Mouse (Mus musculus) heart, postnatal 0 days (tissue): ENCODE results near the gene Tnp2. TPM values are rescaled to one million over a fixed set of nuclear protein-coding genes. Genes with fewer than 3 reads are reported as not detected.

ENCODE experiments used
- ATAC-seq: fragments of 200-750 bp; cut with Nextera tagmentation; 2 replicates; pipeline ENCODE4 v1.8.0; 2017; ENCODE audit warnings: low read depth, moderate number of reproducible peaks, moderate library complexity; ENCODE audit not compliant: insufficient read depth
- DNase-seq: peaks from one replicate; pipeline ENCODE4 v3.0.0-alpha.2; 2016; ENCODE audit warnings: low spot score
- H3K27ac ChIP-seq: fragments of 300-500 bp; sonication (generic); 2 replicates; pipeline ENCODE4 v1.5.1; 2014; ENCODE audit warnings: low read depth, mild to moderate bottlenecking
- H3K27me3 ChIP-seq: fragments of 300-500 bp; sonication (generic); 2 replicates; pipeline ENCODE4 v1.6.1; 2014; ENCODE audit warnings: low read length, mixed read lengths; ENCODE audit not compliant: control insufficient read depth, insufficient read depth
- H3K36me3 ChIP-seq: fragments of 300-500 bp; sonication (generic); replicated peaks from 2 replicates; pipeline ENCODE4 v1.6.1; 2014; ENCODE audit warnings: low read length, mixed read lengths; ENCODE audit not compliant: control insufficient read depth, insufficient read depth
- H3K4me1 ChIP-seq: fragments of 300-500 bp; sonication (generic); 2 replicates; pipeline ENCODE4 v1.6.1; 2014; ENCODE audit warnings: antibody characterized with exemption; ENCODE audit not compliant: control insufficient read depth, insufficient read depth
- H3K4me2 ChIP-seq: fragments of 300-500 bp; sonication (generic); 2 replicates; pipeline ENCODE4 v1.6.1; 2014; ENCODE audit warnings: low read depth, mild to moderate bottlenecking, low read length, moderate library complexity
- H3K4me3 ChIP-seq: fragments of 300-500 bp; sonication (generic); 2 replicates; pipeline ENCODE4 v1.5.1; 2014; ENCODE audit warnings: low read depth, low read length
- H3K9ac ChIP-seq: fragments of 300-500 bp; sonication (generic); replicated peaks from 2 replicates; pipeline ENCODE4 v1.6.1; 2014; ENCODE audit warnings: low read depth, low read length, mixed read lengths
- H3K9me3 ChIP-seq: fragments of 300-500 bp; sonication (generic); replicated peaks from 2 replicates; pipeline ENCODE4 v1.6.1; 2016; ENCODE audit warnings: low read length; ENCODE audit not compliant: control insufficient read depth
- CTCF ChIP-seq: IDR thresholded peaks from 2 replicates; pipeline ENCODE4 v1.5.1; 2016; ENCODE audit warnings: antibody characterized with exemption, control low read depth, low read depth
- EP300 ChIP-seq: IDR thresholded peaks from 2 replicates; pipeline ENCODE4 v1.6.1; 2016; ENCODE audit warnings: antibody characterized with exemption, low read depth
- WGBS: fragments of 180-500 bp; shearing (Covaris S2); extraction: QIAGEN DNeasy Blood & Tissue Kit; methylation state at CpG from one replicate; pipeline ENCODE4 v1.1.7; 2014; 5-methylcytosine and 5-hydroxymethylcytosine counted together
- polyA plus RNA-seq: library from polyadenylated mRNA; unstranded; fragments of >200 nt; fragmentation: Nextera tagmentation; extraction: Ambion mirVana; gene quantifications from 2 replicates; pipeline ENCODE4 v1.2.1, GENCODE M21; 2015
- total RNA-seq: library from RNA; depleted of rRNA; stranded (reverse); fragments of >200 nt; gene quantifications from 2 replicates; pipeline ENCODE4 v1.2.3, GENCODE M21; 2014; ENCODE audit warnings: low replicate concordance

Tnp2 gene
- total and polyA plus RNA-seq, 2 experiments from 2014 or later, result not detected

DNA sequence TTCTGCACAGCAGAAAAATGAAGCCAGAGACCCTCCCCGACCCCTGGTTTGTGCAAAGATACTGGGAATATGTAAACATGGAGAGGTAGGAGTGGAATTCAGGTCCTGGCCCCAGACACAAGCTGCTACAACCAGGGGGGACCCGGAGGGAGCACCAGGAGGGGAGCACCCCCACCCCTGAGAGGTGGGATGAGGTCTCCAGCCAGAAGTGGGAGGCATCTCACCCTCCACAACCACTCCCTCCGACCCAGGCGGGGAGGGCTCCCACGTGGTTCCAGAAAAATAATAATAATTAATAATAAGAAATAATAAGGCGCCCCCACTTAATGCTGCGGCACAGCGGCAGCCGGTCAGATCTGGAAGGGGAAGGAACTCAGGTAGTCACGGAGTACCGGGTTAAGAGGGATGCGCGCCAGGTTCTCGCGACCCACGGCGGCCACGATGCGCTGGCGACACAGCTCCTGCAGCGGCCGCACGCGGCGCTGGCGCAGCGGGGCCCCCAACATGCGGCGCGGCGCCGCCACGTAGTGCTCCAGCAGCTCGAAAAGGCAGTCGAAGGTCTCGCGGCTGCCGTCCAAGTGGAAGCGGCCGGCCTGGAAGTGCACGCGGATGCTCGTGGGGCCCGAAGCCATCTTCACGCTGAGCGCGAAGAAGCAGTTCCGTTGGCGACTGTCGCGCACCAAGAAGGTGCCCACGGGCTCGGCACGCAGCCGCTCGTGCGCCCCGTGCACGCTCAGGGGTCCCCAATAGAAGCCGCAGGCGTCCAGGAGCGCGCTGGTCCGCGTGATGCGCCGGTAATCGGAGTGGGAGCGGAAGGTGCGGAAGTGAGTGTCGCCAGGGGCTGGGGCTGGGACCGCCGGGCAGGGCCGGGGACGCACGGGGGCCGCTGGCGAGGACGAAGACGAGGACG lies 4.3 kb downstream of the Tnp2 start:
- 2% methylated on average over 81 of the region's 81 CpGs for WGBS

DNA sequence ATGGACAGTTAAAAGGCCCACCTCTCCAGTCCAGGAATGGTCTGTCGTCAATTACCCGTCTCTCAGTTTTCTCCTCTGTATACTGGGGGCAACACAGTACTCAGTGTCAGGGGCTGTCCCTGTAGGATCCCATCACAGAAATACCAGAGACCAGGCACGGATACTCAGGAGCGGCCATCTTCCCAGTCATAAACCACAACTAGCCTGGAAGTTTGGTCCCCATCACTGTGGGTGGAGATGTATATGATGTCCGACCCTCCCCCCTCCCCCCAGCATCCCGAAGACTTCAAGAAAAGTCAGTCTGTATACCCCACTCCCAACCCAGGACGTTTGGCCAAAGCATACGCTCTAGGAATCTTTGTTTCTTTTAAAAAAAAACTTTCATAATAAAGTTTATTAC lies 5.0 kb downstream of the Tnp2 start:
- Histone ChIP-seq H3K27ac (no peak overlapping the region), H3K9me3 (no peaks in the 10 kb centered on the region), H3K27me3 (no peaks in the 10 kb centered on the region), H3K4me2 (peak overlapping the region; percentile 93; the same call in 1 of the 2 replicates), H3K4me3 (peak overlapping the region; percentile 79; the same call in 1 of the 2 replicates), H3K9ac (no peak overlapping the region), H3K36me3 (no peaks in the 10 kb centered on the region), H3K4me1 (peaks cover 28% of the 10 kb centered on the region)
- no peak for TF ChIP-seq CTCF
- TF ChIP-seq EP300, result no peak
- 71% methylated on average over 8 of the region's 8 CpGs for WGBS
- ATAC-seq (no peak), DNase-seq (no peak)

More for the DNA sequence above, 4.3 kb downstream of the Tnp2 start:
- peak; percentile 37 for DNase-seq
- Histone ChIP-seq H3K36me3 (no peaks in the 10 kb centered on the region), H3K27ac (peak overlapping the region; percentile 94; the same call in 1 of the 2 replicates), H3K4me3 (peak overlapping the region; percentile 79), H3K4me1 (peaks cover 28% of the 10 kb centered on the region), H3K9ac (peak overlapping the region; percentile 27), H3K4me2 (peak overlapping the region; percentile 93), H3K27me3 (no peaks in the 10 kb centered on the region), H3K9me3 (no peaks in the 10 kb centered on the region)
- ATAC-seq, result no peak
- no peak for TF ChIP-seq CTCF
- TF ChIP-seq EP300, result no peak

DNA sequence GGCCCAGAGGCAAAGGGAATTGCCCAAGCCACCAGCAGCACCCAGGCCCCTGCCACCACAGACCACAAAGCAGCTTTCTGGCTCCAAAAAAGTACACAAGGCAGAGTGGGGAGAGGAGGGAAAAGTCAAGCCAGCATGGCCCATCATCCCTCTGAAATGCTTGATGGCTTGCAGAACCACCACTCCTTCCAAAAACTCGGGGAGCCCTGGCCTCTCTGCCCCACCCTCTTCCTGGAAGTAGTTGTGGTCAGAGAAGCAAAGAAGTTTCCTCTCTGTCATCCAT lies 5.4 kb downstream of the Tnp2 start:
- WGBS, result 27% methylated on average over 1 of the region's 1 CpGs
- H3K4me3 ChIP-seq, result peak overlapping the region; percentile 79; the same call in 1 of the 2 replicates
- no peaks in the 10 kb centered on the region for H3K27me3 ChIP-seq
- H3K36me3 ChIP-seq, result no peaks in the 10 kb centered on the region
- peak overlapping the region; percentile 93; the same call in 1 of the 2 replicates for H3K4me2 ChIP-seq
- H3K9ac ChIP-seq, result no peak overlapping the region
- no peak overlapping the region for H3K27ac ChIP-seq
- no peak for TF ChIP-seq EP300
- TF ChIP-seq CTCF, result no peak
- peaks cover 29% of the 10 kb centered on the region for H3K4me1 ChIP-seq
- no peaks in the 10 kb centered on the region for H3K9me3 ChIP-seq
- ATAC-seq (no peak), DNase-seq (no peak)

DNA sequence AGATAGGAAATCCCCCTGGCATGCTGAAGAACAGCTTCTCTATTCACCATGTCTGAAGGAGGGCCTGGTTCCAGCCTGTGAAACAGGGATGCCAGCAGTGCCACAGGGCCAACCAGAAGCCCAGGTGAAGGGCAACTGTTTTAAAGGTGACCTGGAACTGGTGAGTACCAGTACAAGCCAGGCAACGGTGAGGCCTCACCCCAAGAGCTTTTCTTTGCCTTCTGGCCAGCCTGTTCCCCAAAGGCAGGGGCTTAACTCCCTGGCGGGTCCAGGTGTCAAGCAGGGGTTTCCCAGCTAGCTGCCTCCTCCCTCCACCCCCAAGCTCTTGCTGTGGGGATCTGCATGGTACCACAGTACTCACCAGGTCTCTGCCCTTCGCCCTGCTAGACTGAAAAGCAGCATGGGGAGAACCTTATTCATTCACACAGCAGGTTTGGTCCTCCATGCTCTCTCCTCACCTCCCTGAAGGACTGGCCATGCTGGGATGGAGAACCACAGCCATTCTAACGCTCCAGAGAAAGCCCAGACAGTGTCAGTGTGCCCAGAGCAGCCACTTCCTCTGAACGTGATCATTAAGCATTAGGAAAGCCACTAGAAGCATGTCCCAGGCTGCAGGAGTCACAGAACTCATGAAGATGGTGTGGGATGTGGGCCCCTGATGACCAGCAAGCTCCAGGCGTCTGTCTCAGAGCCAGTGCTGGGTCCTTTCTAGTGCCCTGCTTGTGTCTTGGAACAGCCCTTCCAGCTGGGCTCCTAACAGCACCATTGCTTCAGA lies 5.9 kb downstream of the Tnp2 start:
- Histone ChIP-seq H3K36me3 (no peaks in the 10 kb centered on the region), H3K4me2 (peak overlapping the region; percentile 93; the same call in 1 of the 2 replicates), H3K9ac (no peak overlapping the region; the same call in 1 of the 2 replicates), H3K9me3 (no peaks in the 10 kb centered on the region), H3K4me3 (peak overlapping the region; percentile 79; the same call in 1 of the 2 replicates), H3K27ac (0 out of 2 replicates have a peak overlapping the region, but pooled peaks have one; percentile 16), H3K27me3 (no peaks in the 10 kb centered on the region), H3K4me1 (peaks cover 34% of the 10 kb centered on the region)
- 57% methylated on average over 6 of the region's 6 CpGs for WGBS
- DNase-seq, result no peak
- TF ChIP-seq EP300 (no peak), CTCF (no peak)
- ATAC-seq, result no peak

DNA sequence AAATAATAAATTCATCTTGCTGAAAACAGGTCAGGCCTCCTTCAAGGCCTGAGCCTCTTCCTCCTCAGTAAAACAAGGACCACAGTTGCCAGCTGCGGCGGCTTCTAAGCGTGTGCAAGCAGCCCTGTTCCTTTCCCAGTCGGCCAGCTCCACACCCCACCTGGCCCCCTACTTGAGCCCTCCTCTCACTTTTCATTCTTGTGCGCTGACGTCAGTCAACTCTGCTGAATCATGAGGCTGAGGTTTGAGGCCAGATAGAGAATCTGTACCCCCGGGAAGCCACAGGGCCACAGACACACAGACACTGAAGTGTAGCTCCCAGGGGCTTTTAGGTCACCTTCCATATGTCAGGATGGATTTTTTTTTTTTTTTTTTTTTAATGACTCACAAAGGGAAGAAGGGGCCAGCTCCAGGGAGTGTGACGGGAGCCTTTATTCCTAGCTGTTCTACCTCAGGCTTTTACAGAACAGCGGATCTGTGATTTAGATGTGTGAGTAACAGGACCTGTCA lies 6.5 kb downstream of the Tnp2 start:
- H3K9me3 ChIP-seq, result no peaks in the 10 kb centered on the region
- TF ChIP-seq EP300 (no peak), CTCF (no peak)
- no peak overlapping the region; the same call in 1 of the 2 replicates for H3K4me3 ChIP-seq
- ATAC-seq (no peak), DNase-seq (no peak)
- peaks cover 33% of the 10 kb centered on the region for H3K4me1 ChIP-seq
- H3K4me2 ChIP-seq, result peak overlapping the region; percentile 93; the same call in 1 of the 2 replicates
- H3K9ac ChIP-seq, result no peak overlapping the region
- no peaks in the 10 kb centered on the region for H3K36me3 ChIP-seq
- H3K27ac ChIP-seq, result 0 out of 2 replicates have a peak overlapping the region, but pooled peaks have one; percentile 16
- 38% methylated on average over 9 of the region's 9 CpGs for WGBS
- H3K27me3 ChIP-seq, result no peaks in the 10 kb centered on the region
